Mouse (Mus musculus) neutrophil, adult 65 days (primary cell): ENCODE results near the gene Tgm4. TPM values are rescaled to one million over a fixed set of nuclear protein-coding genes. Genes with fewer than 3 reads are reported as not detected.

Source experiments
- total RNA-seq: library from RNA; stranded (reverse); gene quantifications from 2 replicates; pipeline ENCODE4 v1.2.4, GENCODE M21; 2023

Tgm4 gene
- total RNA-seq: not detected in 2 replicates

GRCm38 (mm10) chr9:123034426-123034825 lies at the start of gene Tgm4:
TSS of gene Tgm4 (plus strand) at chr9:123034726.

GRCm38 (mm10) chr9:123020995-123021631 lies 13.4 kb upstream of the Tgm4 start, which contains the start of gene Tmem42:
TSS of gene Tmem42 (plus strand) at chr9:123021326.

GRCm38 (mm10) chr9:123112805-123113521 lies 78.4 kb downstream of the Tgm4 start, which contains the start of the genes Zdhhc3 and Exosc7:
TSS of gene Zdhhc3 (minus strand) at chr9:123113205.
TSS of gene Exosc7 (plus strand) at chr9:123113215.

Other genes with a start within 250 kb of the Tgm4 start
- gene Tcaim, start 229.2 kb upstream of the Tgm4 start, total RNA-seq: 4.4 and 8.0 TPM in 2 replicates
- gene Gm35549, start 190.7 kb upstream of the Tgm4 start, total RNA-seq: not detected in 2 replicates
- 84.3 and 121 TPM in 2 replicates for gene Zfp445, start 168.7 kb upstream of the Tgm4 start, total RNA-seq
- 0.09 and 0.48 TPM in 2 replicates for gene Zkscan7, start 149.0 kb upstream of the Tgm4 start, total RNA-seq
- gene Zfp105, start 111.7 kb upstream of the Tgm4 start, total RNA-seq: 0.54 and 0.57 TPM in 2 replicates
- 23.3 and 23.8 TPM in 2 replicates for gene 1110059G10Rik, start 83.7 kb upstream of the Tgm4 start, total RNA-seq
- 63.1 and 81.7 TPM in 2 replicates for gene Kif15, start 83.7 kb upstream of the Tgm4 start, total RNA-seq
- 3.6 and 10.7 TPM in 2 replicates for gene Tmem42, start 13.4 kb upstream of the Tgm4 start, total RNA-seq
- 99.6 and 119 TPM in 2 replicates for gene Zdhhc3, start 78.5 kb downstream of the Tgm4 start, total RNA-seq
- 16.4 and 25.8 TPM in 2 replicates for gene Exosc7, start 78.5 kb downstream of the Tgm4 start, total RNA-seq
- not detected in 2 replicates for gene Clec3b, start 116.2 kb downstream of the Tgm4 start, total RNA-seq
- 0.13 TPM in 1 of 2 replicates, not detected in the other for gene Cdcp1, start 181.3 kb downstream of the Tgm4 start, total RNA-seq
- gene Tmem158, start 226.0 kb downstream of the Tgm4 start, total RNA-seq: 0.28 TPM in 1 of 2 replicates, not detected in the other